Mouse (Mus musculus): ENCODE measurements around the gene Tpgs1.

GRCm38 (mm10) chr10:79638486-79639204, 30.5 kb upstream of the Tpgs1 start:
- TF ChIP-seq POLR2A (IDR thresholded peaks at IDR 0.05; ENCODE audit: borderline replicate concordance, control insufficient read depth, low read depth, low read length) (no peak), CTCF (IDR thresholded peaks at IDR 0.05; ENCODE audit: control insufficient read depth, insufficient read depth, low read length) (no peak)
